Mouse (Mus musculus): ENCODE results near the gene Afdn.
"Not testable (repeated sequence)": the region's sequence is repeated elsewhere in the genome, so short reads cannot be mapped to it uniquely, and the experiment has no call there.

The Afdn gene

GRCm38 (mm10) chr17:13865340-13865739 lies 105.0 kb downstream of the Afdn start:
- in situ Hi-C loops (cut with MboI, MseI) = no loop called here

GRCm38 (mm10) chr17:13866951-13867351 lies 106.6 kb downstream of the Afdn start:
- in situ Hi-C loops (cut with MboI, MseI) = no loop called here

GRCm38 (mm10) chr17:13867475-13867874 lies 107.1 kb downstream of the Afdn start:
- in situ Hi-C loops (cut with MboI, MseI) = no loop called here

- in situ Hi-C loops (cut with MboI, MseI) = no loop called here
Observed at GRCm38 (mm10) chr17:13870236-13870635, 109.9 kb downstream of the Afdn start.

GRCm38 (mm10) chr17:13874245-13874644 lies 113.9 kb downstream of the Afdn start:
- in situ Hi-C loops (cut with MboI, MseI) = no loop called here

- in situ Hi-C loops (cut with MboI, MseI) = no loop called here
Observed at GRCm38 (mm10) chr17:13877460-13877859, 117.1 kb downstream of the Afdn start.

- in situ Hi-C loops (cut with MboI, MseI) = no loop called here
Observed at GRCm38 (mm10) chr17:13879731-13880130, 119.4 kb downstream of the Afdn start.

GRCm38 (mm10) chr17:13883540-13883939 lies 123.2 kb downstream of the Afdn start:
- in situ Hi-C loops (cut with MboI, MseI) = no loop called here

- in situ Hi-C loops (cut with MboI, MseI) = no loop called here
Observed at GRCm38 (mm10) chr17:13889818-13890434, 129.6 kb downstream of the Afdn start.

- in situ Hi-C loops (cut with MboI, MseI) = no loop called here
Observed at GRCm38 (mm10) chr17:13890932-13891331, 130.6 kb downstream of the Afdn start.

GRCm38 (mm10) chr17:13898838-13899237 lies 138.5 kb downstream of the Afdn start:
- in situ Hi-C loops (cut with MboI, MseI) = no loop called here

GRCm38 (mm10) chr17:13899241-13899640 lies 138.9 kb downstream of the Afdn start:
- in situ Hi-C loops (cut with MboI, MseI) = no loop called here

- in situ Hi-C loops (cut with MboI, MseI) = no loop called here
Observed at GRCm38 (mm10) chr17:13903793-13904192, 143.5 kb downstream of the Afdn start.

- in situ Hi-C loops (cut with MboI, MseI) = no loop called here
Observed at GRCm38 (mm10) chr17:13907082-13907481, 146.7 kb downstream of the Afdn start.

GRCm38 (mm10) chr17:13907681-13908080 lies 147.3 kb downstream of the Afdn start:
- in situ Hi-C loops (cut with MboI, MseI) = no loop called here

GRCm38 (mm10) chr17:13913951-13914350 lies 153.6 kb downstream of the Afdn start:
- in situ Hi-C loops (cut with MboI, MseI) = no loop called here

GRCm38 (mm10) chr17:13914531-13914930 lies 154.2 kb downstream of the Afdn start:
- in situ Hi-C loops (cut with MboI, MseI) = no loop called here

- in situ Hi-C loops (cut with MboI, MseI) = no loop called here
Observed at GRCm38 (mm10) chr17:13920771-13921170, 160.4 kb downstream of the Afdn start.

- in situ Hi-C loops (cut with MboI, MseI) = no loop called here
Observed at GRCm38 (mm10) chr17:13923418-13923817, 163.1 kb downstream of the Afdn start.

GRCm38 (mm10) chr17:13924588-13924987 lies 164.2 kb downstream of the Afdn start:
- in situ Hi-C loops (cut with MboI, MseI) = no loop called here

- in situ Hi-C loops (cut with MboI, MseI) = no loop called here
Observed at GRCm38 (mm10) chr17:13925931-13926330, 165.6 kb downstream of the Afdn start.

- in situ Hi-C loops (cut with MboI, MseI) = no loop called here
Observed at GRCm38 (mm10) chr17:13930421-13930820, 170.1 kb downstream of the Afdn start.

GRCm38 (mm10) chr17:13935364-13935763 lies 175.0 kb downstream of the Afdn start:
- in situ Hi-C loops (cut with MboI, MseI) = not testable (repeated sequence)

- in situ Hi-C loops (cut with MboI, MseI) = no loop called here
Observed at GRCm38 (mm10) chr17:13937787-13938186, 177.4 kb downstream of the Afdn start.

Data from T-helper 1 cell (primary cell).